Comparison of ENCODE assay signal across 11 mouse cellular contexts in genomic region chr5:151135078-151135826, GRCm38 (mm10).
A peak's percentile ranks its signal among the peaks of the same experiment; 100 is the strongest.
DNase-seq lines count a peak whose midpoint lies in the region; ATAC-seq and TF ChIP-seq lines count a peak whose summit lies in the region.
"Had no signal": no experiment of that assay in that cellular context is flagged by ENCODE, and none has a peak within 500 bp of the region (broad histone marks: within the 10 kb centered on the region; RNA-seq: fewer than 3 reads in every experiment).

No protein-coding gene starts in this region.

- no peaks in the 10 kb centered on the region for H3K9me3 ChIP-seq in intestine, embryonic 14.5 days (ENCODE audit: control insufficient read depth, low read length)
- no peaks in the 10 kb centered on the region for H3K9me3 ChIP-seq in intestine, postnatal 0 days (ENCODE audit: control insufficient read depth)
- no peaks in the 10 kb centered on the region for H3K9me3 ChIP-seq in embryonic facial prominence, embryonic 15.5 days (replicated peaks)

- ATAC-seq in intestine, embryonic 14.5 days (replicated peaks; ENCODE audit: low FRiP score, low TSS enrichment, low read depth): no peak
- ATAC-seq in intestine, postnatal 0 days: no peak
- no peak for ATAC-seq in embryonic facial prominence, embryonic 15.5 days (ENCODE audit: insufficient number of reproducible peaks, low FRiP score, low TSS enrichment, low read depth)
- ATAC-seq: forebrain, embryonic 16.5 days had no signal

- TF ChIP-seq CTCF in intestine, postnatal 0 days (IDR thresholded peaks at IDR 0.05; ENCODE audit: low read depth): no peak

- H3K4me3 ChIP-seq in intestine, embryonic 14.5 days (ENCODE audit: low read depth, low read length): no peak overlapping the region
- no peak overlapping the region for H3K4me3 ChIP-seq in intestine, postnatal 0 days (ENCODE audit: low read depth, low read length)
- H3K4me3 ChIP-seq in embryonic facial prominence, embryonic 15.5 days (replicated peaks): no peak overlapping the region

- H3K4me1 ChIP-seq in intestine, embryonic 14.5 days (replicated peaks; ENCODE audit: control insufficient read depth, insufficient read depth, low read length): peaks cover 10% of the 10 kb centered on the region
- no peaks in the 10 kb centered on the region for H3K4me1 ChIP-seq in intestine, postnatal 0 days (replicated peaks; ENCODE audit: control insufficient read depth, insufficient read depth, low read length)
- peaks cover 16% of the 10 kb centered on the region for H3K4me1 ChIP-seq in embryonic facial prominence, embryonic 15.5 days

- no peaks in the 10 kb centered on the region for H3K27me3 ChIP-seq in intestine, embryonic 14.5 days (replicated peaks; ENCODE audit: control insufficient read depth, insufficient read depth, low read length)
- no peaks in the 10 kb centered on the region for H3K27me3 ChIP-seq in intestine, postnatal 0 days (replicated peaks; ENCODE audit: control insufficient read depth, insufficient read depth, low read length)
- H3K27me3 ChIP-seq in embryonic facial prominence, embryonic 15.5 days: no peaks in the 10 kb centered on the region

- H3K4me2 ChIP-seq in intestine, embryonic 14.5 days (ENCODE audit: low read length): no peak overlapping the region
- no peak overlapping the region for H3K4me2 ChIP-seq in intestine, postnatal 0 days (replicated peaks; ENCODE audit: low read depth)
- H3K4me2 ChIP-seq in embryonic facial prominence, embryonic 15.5 days (replicated peaks): no peak overlapping the region

- peak overlapping the region; percentile 19; the same call in 1 of the 2 replicates for H3K27ac ChIP-seq in intestine, embryonic 14.5 days (ENCODE audit: low read depth)
- H3K27ac ChIP-seq in intestine, postnatal 0 days (ENCODE audit: low read depth, low read length): no peak overlapping the region
- H3K27ac ChIP-seq in embryonic facial prominence, embryonic 15.5 days (replicated peaks): peak overlapping the region; percentile 68

- no peaks in the 10 kb centered on the region for H3K36me3 ChIP-seq in intestine, embryonic 14.5 days (ENCODE audit: control insufficient read depth, insufficient read depth, low read length)
- H3K36me3 ChIP-seq in intestine, postnatal 0 days (ENCODE audit: control insufficient read depth, insufficient read depth): no peaks in the 10 kb centered on the region
- no peaks in the 10 kb centered on the region for H3K36me3 ChIP-seq in embryonic facial prominence, embryonic 15.5 days

- DNase-seq in intestine, embryonic 14.5 days (ENCODE audit: low spot score): no peak
- DNase-seq in kidney, postnatal 10 days: peak; percentile 65
- peak; percentile 63 for DNase-seq in lung, postnatal 36 days
- DNase-seq in ovary, postnatal 10 days (ENCODE audit: low spot score): no peak
- no peak for DNase-seq in yolk sac, embryonic 10.5 days (ENCODE audit: low spot score)
- DNase-seq in c-Kit-positive CD71-positive TER-119-positive erythroid progenitor cells, embryonic 14.5 days (ENCODE audit: low spot score): no peak
- DNase-seq: right cerebral cortex, postnatal 4 days; thymus, adult 2 months had no signal

- 48% methylated on average over 8 of the region's 8 CpGs for WGBS in intestine, embryonic 14.5 days
- 68% methylated on average over 8 of the region's 8 CpGs for WGBS in intestine, postnatal 0 days
- WGBS in embryonic facial prominence, embryonic 15.5 days: 42% methylated on average over 8 of the region's 8 CpGs

- H3K9ac ChIP-seq in intestine, embryonic 14.5 days (ENCODE audit: low read length): no peak overlapping the region
- no peak overlapping the region for H3K9ac ChIP-seq in intestine, postnatal 0 days (ENCODE audit: low read depth, low read length)
- H3K9ac ChIP-seq in embryonic facial prominence, embryonic 15.5 days: no peak overlapping the region

Comparison
In these comparisons a context has a peak if more than half of its experiments do, and no peak if none do; other contexts are left out.
1. DNase-seq: peak in kidney, postnatal 10 days (single experiment) and lung, postnatal 36 days (single experiment); none in intestine, embryonic 14.5 days (single experiment), ovary, postnatal 10 days (single experiment), yolk sac, embryonic 10.5 days (single experiment) and c-Kit-positive CD71-positive TER-119-positive erythroid progenitor cells, embryonic 14.5 days (single experiment).